Mouse (Mus musculus) kidney, postnatal 14 days (tissue): ENCODE results near the gene Vash1.

Source experiments
- DNase-seq: peaks from one replicate; pipeline ENCODE4 v3.0.0; 2022; ENCODE audit warnings: mixed read lengths

Vash1 gene

DNA sequence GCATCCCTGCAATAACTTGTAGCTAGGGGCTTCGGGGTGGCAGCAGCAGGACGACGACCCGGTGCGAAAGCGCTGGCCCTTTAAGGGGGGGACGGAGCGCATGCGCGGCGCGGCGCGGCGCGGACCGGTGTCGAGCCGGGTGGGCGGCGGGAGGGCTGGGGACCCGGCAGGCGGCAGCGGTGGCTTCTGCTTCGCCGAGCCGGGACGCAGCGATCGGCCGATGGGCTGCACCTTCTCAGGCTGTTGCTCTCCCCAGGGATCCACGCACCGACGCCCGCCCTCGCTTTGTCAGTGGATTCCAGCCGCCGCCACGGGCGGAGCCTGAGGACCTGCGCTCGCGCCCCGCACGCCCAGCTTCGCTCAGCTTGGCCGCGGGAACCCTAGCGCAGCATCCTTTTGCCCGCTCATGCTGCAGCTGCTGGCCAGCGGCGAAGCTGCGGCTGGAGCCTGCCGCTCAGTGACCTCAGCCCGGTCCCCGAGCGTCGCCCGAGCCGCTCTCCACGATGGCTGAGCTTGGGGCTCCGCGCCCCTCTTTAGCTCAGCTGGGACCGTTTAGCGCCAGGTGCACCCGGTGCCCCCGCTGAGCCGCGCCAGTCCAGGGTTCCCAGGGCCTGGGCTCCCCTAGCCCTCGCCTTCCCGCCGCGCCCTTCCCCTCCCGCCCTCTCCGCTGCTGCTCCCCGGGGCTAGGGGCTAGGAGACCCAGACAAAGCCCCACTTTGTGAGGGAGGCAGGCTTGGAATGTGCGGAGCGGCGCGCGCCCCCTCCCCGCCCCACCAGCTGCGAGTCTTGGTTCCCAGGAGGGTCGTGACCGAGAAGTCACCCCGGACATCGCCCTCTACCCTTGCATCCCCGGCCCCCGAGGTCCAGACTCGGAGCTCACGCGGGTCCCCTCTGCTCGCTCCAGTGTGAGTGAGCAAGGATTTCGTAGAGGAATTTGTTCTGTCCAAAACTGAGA, at the start of gene Vash1:
Gene Vash1, plus strand, starts transcription at position 110 of the 955 bp plus-strand sequence.
- peak; percentile 75 for DNase-seq

DNA sequence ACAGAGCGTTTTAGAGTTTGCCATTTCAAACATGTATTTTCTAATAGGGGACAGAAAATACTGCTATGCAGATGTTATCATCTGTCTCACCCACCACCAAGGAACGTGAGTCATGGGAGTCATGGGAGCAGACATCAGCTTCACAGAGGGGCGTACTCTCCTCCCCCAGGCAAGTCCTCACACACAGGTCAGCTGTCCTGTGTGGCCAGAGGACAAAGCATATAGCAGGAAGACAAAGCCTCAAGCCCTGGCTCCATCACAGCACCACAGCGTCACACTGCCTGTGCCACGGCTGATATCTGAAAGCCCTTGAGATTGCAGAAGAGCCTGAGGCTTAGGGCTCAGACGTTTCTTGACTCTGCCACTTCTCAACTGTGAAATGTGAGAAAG, 49.7 kb upstream of the Vash1 start:
- DNase-seq, result no peak

DNA sequence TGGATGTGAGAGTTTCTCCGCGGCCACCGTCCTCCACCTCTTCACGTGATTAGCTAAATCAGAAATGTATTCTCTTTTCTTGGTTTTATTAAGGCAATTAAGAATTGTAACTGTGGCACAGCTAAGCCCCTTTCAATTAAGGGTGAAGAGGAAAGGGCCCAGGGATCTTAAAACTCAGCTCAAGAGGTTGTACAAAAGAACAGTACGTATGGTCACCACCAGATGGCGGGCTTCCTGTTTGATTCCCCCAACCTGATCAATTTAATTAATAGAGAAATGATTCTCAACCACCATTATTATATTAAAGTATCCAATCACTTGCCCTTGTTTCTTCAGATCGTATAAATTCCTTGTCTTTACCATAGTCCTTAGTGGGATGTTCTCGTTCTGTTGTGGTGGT, 36.7 kb upstream of the Vash1 start:
- DNase-seq, result no peak

DNA sequence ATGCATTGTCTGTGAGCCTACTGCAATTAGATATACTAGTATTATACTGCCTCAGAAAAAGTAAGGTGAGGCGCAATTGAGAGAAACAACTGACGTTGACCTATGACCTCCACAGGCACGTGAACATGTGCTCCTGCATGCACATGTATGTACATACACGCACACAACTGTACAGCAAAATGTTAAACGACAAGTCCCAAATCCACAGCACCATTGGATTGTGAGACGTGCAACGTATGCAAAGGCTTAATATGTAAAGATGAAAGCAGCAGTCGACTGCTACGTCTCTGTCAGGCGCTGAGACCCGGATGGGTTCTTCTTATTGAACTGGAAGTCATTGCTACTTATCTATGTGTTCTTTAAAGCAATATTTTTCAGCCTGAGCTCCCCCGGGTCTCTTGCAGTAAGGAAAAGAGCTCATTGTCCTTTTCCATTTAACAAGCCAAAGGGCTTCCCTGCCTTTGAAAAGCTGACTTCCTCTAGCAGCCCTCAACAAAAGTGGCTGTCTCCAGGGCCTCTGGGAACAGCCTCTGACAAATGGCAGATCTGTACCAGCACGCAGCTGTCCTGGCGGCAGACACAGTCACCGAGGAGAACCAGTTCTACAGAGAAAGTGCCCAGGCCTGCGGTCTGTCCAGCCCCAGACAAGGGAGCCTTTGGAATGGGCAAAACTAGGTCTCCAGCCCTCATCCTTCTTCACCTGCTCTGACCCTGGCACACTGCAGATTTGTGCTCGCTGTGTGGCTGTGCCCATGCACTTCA, 33.8 kb upstream of the Vash1 start:
- peak; percentile 14 for DNase-seq

DNA sequence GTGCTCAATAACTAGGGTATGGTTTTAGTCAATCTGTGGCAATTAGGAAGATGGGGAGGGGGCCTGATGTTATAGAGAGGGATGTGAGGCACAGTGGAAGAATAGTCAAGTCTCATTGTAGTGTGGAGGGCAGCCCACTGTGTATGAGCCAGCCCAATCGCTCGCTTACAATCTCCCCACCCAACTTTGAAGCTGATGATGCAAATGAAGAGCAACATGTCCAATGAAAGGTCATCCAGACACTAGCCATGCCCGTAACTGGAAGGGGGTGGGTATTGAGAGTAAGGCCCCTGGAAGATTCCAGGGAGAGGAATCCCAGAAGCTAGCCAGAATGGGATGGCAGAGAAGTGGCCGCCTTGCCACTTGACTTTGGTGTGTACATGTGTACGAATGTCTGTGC, 33.0 kb upstream of the Vash1 start:
- no peak for DNase-seq

DNA sequence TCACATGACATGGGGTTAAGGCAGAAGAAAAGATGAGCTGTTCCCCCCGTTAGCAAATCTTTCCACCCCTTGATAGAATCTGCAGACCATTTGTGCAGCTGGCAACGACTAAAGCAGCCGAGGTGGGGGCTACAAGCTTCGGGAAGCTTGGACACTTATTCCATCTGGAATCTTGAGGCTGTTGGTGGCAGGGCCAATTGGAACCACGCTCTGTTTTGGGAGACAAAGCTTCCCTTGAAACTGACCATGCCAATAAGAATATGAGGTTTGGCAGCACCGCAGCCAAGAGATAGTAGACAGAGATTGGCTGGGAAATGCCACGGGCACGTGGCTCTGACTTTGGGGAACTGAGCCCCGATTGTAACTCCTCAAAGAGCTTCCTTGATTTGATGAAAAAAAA, 31.7 kb upstream of the Vash1 start:
- DNase-seq, result no peak

DNA sequence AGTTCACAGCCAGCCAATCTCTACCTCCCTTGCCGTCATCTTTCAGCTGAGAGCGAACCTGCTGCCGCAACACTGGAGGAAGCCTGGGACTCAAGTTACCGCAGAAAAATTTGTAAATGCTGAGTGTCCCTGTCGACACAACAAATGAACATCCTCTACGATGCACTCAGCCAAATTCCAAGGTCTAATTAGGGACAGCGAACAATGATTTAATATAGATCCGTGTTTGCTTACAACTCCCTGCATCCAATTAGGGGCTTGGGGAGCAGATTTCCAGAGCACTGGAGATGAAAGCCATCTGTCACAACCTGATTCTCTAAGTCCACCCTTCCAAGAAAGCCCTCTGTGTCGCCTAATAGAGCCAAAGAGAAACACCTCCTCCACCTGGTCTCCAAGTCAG, 31.2 kb upstream of the Vash1 start:
- no peak for DNase-seq

DNA sequence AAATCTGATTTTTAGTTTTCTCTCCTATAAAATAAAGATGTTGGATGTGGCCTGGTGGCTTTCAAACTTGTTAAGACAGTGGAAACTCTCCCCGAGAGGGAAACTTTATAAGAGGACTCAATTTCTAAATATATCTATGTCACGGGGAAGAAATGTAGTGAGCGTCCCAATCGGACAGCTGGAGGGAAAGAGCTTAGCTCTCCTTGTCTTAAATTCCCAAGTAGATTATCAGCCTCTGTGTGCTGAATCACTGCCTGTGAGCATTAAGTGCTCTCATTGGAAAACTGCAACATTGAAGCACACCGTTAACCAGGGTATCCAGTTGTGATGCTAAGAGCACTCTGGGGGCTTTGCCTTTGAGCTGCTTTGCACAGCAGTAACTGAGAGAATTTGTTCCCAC, 30.8 kb upstream of the Vash1 start:
- no peak for DNase-seq

DNA sequence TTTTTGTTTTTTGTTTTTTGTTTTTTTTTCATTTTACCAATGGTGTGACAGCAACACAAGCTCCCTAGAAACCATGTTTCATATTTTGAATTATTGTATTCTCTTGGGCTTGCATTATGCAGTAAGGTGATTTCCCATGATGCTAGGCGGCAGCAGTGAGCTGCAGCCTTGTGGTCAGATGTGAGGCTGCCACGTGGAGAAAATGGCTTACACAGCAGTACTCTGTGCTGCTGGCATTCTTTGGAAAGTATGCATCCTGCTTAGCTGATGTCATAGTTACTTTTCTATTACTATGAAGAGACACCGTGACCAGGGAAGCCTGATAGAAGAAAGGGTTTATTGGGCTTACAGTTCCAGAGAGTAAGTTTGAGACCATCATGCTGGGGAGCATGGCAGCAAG, 30.0 kb upstream of the Vash1 start:
- no peak for DNase-seq

DNA sequence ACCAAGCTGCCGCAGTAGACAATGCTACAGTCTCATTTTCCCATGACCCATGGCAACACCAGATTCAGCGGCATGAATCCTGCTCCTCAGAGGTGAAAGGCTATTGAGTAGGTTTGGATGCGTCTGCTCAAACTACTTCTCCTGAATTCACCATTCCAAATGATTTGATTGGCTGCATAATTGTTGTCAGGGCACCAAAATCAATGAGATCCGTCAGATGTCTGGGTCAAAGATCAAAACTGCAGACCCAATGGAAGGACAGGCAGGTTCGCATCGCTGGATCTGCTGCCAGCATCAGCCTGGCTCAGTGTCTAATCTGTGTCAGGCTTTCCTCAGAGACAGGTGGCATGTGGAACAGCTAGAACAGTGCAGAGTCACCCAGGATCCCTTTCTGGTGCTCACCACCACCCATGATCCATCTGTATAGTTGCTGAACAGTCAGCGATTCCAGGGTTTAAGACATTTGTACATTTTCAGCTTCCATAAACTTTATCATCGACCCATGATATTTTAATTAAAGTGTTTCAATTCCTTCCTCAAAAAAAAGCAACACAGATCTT, 27.1 kb upstream of the Vash1 start:
- DNase-seq, result no peak

DNA sequence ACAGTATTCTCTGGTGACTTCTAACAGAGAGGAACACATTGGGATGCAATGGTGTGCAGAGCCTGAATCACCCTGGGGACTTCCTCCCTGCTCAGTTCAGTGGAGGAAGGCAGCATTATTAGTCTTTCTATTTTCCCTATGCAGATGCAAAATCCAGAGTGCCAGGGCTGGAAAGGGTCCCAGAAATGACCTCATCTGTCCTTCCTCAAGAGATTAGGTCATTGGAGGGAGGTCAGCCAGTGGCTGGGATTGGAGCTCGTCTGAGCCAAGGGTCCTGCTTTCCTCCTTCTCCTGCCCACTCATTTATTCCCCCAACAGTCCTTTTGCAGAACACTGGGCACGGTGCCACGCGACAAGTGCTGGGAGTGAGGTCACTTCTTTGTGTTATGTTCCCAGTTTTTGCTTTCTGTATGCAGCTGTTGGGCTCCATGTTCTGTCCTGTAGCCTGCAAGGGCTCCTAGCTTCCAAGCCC, 25.9 kb upstream of the Vash1 start:
- peak; percentile 71 for DNase-seq

DNA sequence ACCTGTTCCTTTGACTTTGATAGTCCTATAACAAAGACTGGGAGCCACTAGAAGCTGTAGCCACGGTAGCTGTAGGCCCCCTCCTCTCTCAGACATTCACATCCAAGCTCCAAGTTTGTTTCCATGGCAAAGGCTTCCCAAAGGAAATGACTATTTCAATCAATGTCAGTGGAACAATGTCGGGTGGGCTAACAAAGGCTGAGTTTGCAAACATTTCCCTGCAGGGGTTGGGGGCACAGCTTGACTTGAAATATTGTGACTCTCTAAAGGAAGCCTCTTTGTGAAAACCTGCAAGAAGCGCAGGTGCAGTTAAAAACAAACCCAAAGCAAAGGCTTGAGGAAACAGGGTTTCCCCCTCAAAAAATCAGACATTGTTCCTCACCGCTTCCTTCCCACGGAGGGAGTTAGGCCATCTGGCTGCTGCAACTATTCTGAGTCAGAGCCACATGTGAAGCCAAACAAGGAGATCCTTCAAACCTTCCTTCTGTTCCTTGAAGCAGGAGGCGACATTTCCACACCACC, 19.0 kb upstream of the Vash1 start:
- DNase-seq, result peak; percentile 20

DNA sequence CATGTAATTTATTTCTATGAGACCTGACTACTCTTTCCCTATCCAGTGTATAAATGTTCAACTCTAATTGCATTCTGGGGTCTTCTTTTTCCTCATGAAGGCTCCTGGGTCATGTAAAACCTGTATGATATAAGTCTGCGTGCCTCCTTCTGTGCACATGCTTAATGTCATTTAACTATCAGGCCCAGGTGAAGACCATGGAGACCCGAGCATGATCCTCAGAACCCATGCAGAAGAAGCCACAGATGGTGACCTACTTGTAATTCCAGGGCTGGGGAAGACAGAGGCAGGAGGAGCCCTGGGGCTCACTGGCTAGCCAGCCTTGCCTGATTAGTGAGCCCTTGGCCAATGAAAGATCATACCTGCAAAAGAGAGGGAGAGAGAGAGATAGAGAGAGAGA, 18.0 kb upstream of the Vash1 start:
- no peak for DNase-seq

DNA sequence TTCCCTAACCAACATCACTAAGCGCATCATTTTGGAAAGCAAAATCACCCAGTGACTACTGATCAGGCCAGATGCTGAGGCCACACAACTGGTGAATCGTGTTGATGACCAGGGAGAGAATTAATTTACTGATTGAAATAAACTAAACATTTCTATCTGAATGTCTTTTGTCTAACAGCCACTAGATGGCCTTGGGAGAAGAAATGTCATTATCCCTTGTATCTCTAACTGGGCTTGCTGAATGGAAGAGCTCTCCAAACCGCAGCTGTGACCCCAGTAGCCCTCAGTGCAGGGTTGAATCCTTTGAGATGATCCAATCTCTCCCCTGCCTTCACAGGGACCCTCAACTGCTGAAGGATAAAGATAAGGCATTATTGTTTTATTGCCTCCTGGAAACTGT, 12.8 kb upstream of the Vash1 start:
- no peak for DNase-seq

DNA sequence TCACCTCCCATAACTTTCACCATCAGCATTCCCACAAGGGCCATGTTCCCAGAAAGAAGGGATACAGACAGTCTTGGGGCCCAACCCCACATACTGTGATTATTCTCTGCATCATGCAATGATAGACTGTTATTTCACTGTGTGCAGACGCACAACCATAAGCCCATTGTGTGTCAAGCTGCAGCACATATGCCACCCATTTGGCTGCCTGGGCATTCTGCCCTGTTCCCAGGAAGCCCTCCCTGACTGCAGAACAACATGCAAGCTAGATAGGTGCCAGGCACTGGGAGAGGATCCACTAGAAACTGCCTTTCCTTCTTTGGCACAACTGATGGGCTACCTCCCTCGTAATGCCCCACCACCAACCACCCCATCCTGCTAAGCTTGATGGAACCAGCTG, 10.1 kb upstream of the Vash1 start:
- DNase-seq, result no peak

DNA sequence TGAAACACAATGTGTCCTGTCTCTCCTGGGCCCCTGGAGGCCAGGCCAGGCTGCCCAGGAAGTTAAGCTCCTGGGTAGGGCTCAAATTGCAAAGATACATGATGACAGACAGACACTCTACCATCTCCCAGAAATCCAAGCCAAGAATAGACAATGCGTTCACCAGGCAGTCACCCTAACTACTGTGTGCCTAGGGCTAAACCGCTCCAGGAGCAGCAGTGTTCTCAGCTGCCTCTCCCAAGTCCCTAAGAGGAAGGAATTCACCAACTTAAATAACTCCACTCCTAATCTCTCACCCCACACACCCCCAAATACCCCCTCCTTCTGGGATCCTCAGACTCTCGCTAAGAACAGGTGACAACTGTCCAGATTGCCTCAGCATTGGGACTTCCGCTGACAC, 6.4 kb upstream of the Vash1 start:
- no peak for DNase-seq

DNA sequence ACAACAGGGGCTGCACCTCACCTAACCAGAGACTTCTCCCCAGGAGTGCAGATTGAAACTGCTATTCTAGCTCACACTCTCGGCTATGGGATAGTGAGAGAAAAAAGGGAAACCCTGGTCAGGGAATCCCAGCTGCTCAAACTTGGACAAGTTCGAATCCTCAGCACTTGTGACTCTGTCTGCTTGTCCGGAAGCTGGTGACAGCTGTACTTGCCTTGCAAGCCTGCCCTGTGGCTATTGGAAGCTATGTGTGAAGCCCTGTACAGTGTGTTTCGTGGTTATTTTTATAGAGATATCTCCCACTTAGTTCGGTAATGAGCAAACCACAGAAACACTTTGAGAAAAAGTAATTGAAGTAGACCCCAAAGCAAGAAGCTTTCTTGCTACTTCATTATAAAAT, 6.0 kb upstream of the Vash1 start:
- no peak for DNase-seq

DNA sequence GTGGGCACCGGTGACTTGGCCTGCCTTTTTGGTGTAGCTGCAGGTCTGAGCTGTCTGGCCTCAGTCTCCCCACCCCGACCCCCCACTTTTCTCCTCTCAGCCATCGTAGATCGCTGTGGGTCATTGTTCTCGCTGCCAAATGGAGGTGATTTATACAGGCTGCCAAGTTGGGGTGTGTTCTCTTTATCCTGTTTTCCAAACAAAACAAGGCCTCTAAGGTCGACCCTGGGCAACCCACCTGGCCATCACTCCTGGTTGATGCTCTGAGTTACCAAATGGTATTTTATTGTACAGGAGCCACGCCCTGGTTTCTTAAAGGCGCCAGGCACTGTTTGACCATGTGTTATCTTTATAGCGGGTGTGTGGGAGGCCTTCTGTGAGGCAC, 1.0 kb downstream of the Vash1 start:
- DNase-seq, result no peak

DNA sequence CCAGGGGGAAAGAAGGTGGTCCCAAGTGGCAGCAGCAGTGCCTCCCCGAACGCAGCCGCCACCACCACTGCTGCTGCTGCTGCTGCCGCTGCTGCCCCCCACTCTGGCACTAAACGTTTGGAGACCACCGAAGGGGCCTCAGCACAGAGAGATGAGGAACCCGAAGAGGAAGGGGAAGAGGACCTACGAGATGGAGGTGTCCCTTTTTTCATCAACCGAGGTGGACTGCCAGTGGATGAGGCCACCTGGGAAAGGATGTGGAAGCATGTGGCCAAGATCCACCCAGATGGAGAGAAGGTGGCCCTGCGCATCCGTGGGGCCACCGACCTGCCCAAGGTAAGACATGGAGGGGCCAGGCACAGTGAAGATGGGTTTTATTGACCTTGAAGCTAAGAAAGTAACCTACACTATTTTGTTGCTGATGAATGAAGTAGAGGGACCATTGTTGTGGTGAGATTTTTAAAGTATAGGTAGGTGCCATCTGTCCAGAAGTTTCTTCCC, 1.5 kb downstream of the Vash1 start:
- DNase-seq, result no peak

DNA sequence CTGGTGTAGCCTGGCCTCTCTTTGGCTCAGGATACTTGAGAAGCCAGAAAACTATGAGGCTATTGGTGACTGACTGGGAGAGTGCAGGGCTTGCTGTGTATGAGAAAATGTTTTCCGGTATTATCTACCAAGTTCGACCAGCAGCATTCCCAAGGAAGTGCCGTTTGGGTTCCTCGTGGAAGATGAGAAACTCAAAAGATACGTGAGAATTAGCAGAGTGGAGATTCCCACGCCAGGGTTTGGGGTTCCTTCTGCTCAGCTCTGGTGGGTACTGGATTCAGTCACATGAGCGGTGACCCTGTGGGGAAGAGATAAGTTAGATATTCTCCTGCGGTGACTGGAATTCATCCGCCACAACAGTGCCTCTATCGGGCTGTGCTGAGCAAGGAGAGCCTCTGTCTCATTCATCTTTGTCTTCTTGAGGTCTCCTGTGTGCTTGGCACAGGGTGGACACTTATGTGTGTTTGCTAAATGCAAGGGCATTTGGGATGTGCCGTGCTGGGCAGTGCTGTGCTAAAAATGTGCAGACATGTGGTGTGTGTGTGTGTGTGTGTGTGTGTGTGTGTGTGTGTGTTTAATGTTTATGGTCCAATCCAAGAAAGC, 2.2 kb downstream of the Vash1 start:
- no peak for DNase-seq

DNA sequence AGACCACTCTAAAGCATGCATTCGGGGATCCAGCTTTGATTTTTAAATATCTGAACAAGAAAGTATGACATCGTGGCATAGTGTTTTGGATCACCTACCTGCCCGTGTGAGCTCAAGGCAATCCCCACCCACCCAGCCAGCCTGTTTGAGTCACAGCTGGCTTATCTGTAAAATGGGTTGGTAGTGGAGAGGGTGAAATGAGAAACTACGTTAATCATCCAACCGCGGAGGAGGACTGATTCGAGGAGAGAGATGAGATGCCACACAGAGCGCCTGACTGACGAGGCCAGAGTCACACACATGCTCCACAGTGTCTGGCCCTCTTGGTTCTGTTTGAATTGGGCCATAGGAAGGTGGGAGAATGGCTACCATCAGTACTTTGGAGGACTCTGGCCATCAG, 3.1 kb downstream of the Vash1 start:
- DNase-seq, result no peak

DNA sequence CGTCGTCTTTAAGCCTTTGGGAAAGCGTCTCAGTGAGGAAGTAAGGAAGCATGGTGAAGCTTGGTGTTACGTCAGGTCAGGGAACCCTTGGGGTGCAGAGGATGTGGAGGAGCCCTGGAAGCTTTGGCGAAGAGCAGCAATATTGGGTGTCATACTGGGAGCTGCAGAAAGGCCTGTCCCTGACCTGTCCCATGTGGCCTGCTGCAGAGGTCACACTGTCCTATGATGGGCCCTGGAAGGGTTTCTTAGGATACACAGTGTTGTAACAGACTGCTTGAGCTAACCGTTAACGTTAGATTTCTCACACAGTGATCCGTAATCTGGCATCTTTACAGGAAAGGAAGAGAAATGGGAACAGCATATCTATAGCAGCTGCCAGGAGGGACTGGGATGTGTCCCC, 3.7 kb downstream of the Vash1 start:
- no peak for DNase-seq

DNA sequence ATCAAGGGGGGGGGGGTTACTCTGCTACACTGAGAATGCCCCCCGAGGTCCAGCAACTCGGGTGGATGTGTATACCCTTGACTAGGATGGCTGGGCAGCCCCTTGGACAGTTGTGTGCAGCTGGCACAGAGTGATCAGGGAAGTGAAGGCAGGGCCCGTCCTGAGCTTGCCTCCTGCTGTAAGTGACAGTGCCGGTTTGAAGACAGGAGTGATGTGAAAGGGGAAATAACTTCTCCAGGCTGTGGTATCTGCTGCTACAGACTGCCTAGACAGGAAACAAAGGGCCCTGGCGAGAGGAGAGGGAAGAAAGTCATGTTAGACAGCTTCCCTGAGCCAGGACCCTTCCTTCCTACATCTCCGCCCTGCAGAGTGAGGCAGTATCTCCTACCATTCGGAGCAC, 5.2 kb downstream of the Vash1 start:
- DNase-seq, result no peak
